Mouse (Mus musculus) heart, adult 9 months (tissue): ENCODE measurements at regions not wholly inside any gene's neighbourhood (a gene's known extent, or its start where the extent isn't known, plus 50 kb on each side); places are given as distances from the start of the nearest gene placed in this dataset.

Source experiments
- DNase-seq, 2 experiments: peaks; one replicate each; pipeline ENCODE4 v3.0.0; 2022; ENCODE audit warnings: low spot score in 2 of 2

DNA sequence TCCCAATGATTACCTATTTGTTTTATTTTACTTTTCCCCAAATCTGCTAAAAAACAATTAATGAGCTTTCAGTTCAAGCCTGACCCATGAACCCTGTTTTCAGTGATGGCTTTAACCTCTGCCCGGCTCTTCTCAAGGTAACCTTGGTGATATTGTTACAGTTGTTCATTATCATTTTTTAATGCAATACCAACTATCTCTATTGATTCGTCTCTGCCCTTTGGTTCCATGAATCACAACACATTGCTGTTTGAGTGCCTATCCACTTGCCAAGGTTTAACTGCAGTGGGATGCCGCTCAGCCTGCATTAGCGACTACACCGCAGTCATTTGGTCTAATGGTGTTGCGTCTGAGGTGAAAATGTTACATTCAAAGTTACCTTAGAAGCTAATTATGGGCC is 317.9 kb downstream of the Etnk1 start:
- no peak for DNase-seq

GRCm38 (mm10) chr6:143487003-143487402 is 320.0 kb downstream of the Etnk1 start:
- no peak for DNase-seq

GRCm38 (mm10) chr6:143490019-143490418 is 323.0 kb downstream of the Etnk1 start:
- DNase-seq = no peak

GRCm38 (mm10) chr6:143491380-143491779 is 324.4 kb downstream of the Etnk1 start:
- no peak for DNase-seq

GRCm38 (mm10) chr6:143493543-143493942 is 326.5 kb downstream of the Etnk1 start:
- DNase-seq = no peak

DNA sequence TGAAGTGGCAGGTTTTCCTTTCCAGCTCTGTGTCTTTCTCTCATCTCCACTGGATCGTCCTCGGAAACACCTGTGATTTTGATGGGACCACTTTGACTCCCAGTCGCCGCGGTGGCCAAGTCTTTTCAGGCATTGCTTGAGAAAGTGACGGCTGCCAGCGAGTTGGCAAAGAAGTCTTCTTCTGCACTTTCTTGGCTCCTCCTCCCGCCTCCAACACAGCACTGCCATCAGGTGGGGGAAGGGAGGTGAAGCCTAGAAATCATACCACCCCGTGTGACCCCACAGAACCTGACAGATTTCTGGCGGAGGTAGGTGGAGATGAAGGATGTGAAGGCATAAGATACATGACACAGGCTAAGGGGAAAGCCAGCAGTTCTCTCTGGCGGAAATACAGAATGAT is 327.3 kb downstream of the Etnk1 start:
- DNase-seq = no peak

GRCm38 (mm10) chr6:143494886-143495285 is 327.9 kb downstream of the Etnk1 start:
- no peak for DNase-seq

GRCm38 (mm10) chr6:143498764-143499163 is 331.7 kb downstream of the Etnk1 start:
- DNase-seq = no peak

- DNase-seq = no peak
Measured at GRCm38 (mm10) chr6:143499259-143500043, 332.4 kb downstream of the Etnk1 start.

DNA sequence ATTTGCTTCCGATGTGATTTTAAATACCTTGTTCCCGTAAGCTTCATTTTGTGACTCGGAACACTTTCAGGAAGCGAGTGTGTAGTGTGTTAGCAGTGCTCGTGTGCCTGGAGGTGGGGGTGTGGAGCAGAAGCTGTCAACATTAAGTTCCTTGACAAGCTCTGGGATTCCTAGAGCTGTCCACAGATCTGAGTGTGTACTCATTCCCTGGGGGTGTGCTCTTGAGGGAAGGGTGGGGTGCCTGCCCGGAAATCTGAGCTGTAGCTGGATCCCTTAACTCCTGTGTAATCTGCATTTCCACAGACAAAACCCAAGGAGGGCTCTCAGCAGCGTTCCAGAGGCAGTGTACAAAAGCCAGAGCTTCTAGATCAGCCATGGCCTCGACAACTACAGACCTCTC is 335.8 kb downstream of the Etnk1 start:
- no peak for DNase-seq

DNA sequence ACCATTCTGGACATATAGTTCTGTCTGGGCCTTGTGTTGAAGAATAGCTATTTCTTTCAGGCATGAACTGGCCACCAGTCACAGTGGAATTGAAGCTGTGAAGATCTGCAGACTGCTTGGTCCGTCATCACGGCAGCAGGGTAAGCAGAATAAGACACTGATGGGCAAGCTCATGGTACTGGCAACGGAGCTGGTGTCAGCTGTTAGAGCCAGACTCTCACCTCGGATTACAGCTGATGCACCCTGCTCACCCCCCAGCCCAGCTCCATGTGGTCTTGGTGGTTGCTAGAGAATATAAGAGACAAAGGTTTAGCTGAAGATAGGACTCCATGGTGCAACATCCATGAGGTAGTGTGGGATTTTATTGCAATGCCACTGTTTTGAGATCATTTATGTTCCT is 336.9 kb downstream of the Etnk1 start:
- DNase-seq = no peak

DNA sequence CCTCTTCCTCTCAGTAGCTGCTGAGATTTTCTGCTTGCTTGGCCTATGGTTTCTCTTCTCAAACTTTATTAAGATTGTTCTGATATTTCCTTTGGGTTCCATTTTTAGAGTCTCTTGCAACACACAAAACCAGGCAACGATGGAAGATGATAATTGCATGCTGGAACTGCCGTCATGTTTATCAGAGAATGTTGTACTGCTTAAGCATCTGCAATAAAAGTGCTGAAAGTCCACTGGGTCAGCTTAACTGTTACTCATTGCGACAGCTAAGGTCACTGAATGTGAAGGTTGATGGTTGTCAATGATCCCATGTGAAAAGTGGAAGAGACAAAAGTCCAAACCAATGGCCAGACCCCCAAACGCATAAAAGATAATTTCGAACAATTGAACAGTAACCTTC is 346.4 kb downstream of the Etnk1 start:
- DNase-seq = no peak

- DNase-seq = no peak
Measured at GRCm38 (mm10) chr6:143515137-143515536, 348.1 kb downstream of the Etnk1 start.

GRCm38 (mm10) chr6:143516746-143517145 is 349.7 kb downstream of the Etnk1 start:
- no peak for DNase-seq

GRCm38 (mm10) chr6:143518476-143518875 is 351.5 kb downstream of the Etnk1 start:
- peak; percentile 31 to 42 for DNase-seq

- no peak for DNase-seq
Measured at GRCm38 (mm10) chr6:143519668-143520067, 352.6 kb downstream of the Etnk1 start.

DNA sequence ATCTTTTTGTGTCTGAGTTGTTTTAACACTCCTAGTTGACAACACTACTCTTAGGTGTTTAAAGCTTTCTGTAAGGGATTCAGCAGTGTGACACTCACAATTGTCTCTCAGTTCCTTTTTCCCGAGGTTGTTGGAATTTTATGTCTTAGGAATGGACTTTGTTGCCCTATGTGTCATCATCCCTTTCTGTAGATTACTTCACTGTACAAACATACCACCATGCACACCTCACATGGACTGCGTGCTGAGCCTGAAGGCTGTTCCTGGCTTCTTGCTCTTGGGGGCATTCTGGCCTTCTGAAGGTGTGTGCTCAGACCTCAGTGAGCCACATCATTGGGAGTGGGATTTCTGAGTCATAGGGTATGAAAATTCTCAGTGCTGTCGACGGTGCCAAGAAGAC is 358.1 kb downstream of the Etnk1 start:
- no peak for DNase-seq

- DNase-seq = no peak
Measured at GRCm38 (mm10) chr6:143528898-143529297, 361.9 kb downstream of the Etnk1 start.

DNA sequence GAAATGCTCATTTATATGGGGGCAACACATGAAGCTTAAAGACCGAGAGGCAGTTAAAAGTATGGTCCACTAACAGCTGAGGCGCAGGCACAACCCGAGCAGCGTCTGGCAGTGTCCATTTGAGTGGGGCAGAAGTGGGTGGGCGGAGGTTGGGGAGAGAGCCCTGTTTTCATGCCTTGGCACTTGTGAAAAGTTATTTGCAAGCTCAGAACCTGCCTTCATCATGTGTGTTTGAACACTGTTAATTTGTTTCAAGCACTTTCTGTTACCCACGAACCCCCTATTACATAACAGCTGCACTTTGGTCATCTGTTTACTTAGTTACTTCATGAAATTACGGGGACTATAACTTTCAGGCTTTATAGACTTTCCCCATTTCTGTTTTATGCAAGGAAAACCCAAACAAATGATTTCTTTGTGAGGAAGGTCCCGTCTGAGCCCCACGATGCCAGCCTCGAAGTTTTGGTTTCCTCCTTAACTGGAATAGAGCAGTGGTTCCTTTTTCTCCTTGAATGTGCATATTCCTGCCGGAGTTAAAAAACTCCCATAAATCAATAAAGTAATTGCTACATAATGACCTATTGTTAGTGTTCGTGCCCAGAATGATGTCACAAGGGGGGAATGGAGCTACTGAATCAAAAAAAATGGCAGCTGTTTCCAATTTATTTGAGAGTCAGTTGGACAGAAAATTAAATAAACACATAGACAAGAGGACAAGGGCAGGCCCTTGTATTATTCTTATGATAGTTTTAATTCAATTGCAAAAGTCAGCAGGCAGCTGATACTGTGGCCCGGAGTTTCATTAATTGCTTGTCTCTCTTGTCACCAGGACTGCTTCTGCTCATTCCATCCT is 363.6 kb downstream of the Etnk1 start:
- DNase-seq = peak; percentile 32 to 35

GRCm38 (mm10) chr6:143531477-143531876 is 364.5 kb downstream of the Etnk1 start:
- no peak for DNase-seq

DNA sequence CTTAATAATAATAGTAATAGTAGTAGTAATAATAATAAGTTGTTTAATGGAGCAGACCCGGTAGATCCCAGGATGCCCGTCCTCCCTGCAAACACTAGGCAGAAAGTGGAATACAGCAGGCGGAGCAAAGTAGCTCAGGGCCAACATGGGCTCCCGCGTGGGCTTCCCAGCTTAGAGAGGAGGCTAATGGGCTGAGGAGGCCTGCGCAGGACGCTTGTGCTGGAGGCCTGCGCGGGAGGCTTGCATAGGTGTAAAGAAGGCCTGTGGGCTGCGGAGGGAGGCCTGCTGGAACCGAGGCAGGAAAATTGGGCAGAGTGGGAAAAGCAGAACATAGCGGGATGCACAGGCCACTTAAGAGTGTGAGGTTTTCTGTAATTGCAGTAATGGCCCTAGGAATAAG is 365.4 kb downstream of the Etnk1 start:
- DNase-seq = no peak

DNA sequence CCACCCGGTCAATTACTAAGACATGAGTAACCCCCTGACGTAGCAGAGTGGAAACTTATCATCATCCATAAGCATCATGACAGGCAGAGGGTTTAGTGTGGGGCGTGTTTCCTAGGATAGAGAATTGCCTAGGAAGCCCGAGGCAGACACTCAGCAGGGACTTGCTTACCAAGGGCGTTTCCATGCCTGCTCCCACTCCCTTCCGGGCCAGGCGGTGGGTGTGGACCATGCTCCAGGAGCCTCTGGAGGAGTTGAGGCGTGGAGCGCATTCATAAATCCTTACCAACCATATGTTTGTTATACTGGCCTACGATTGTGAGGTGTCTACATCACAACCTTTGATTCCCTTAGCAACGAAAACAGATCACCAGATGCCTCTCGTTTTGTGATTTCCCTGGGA is 368.2 kb downstream of the Etnk1 start:
- no peak for DNase-seq

GRCm38 (mm10) chr6:143535726-143536125 is 368.7 kb downstream of the Etnk1 start:
- DNase-seq = no peak
